Mouse (Mus musculus) lung, postnatal 0 days (tissue): Measurements from ENCODE around the gene Dpp9. TPM values are rescaled to one million over a fixed set of nuclear protein-coding genes. Genes with fewer than 3 reads are reported as not detected.

Experiments used
- ATAC-seq: fragments of 200-750 bp; cut with Nextera tagmentation; 2 replicates; pipeline ENCODE4 v1.8.0; 2017; ENCODE audit warnings: moderate library complexity
- DNase-seq: peaks from one replicate; pipeline ENCODE4 v3.0.0-alpha.2; 2016; ENCODE audit warnings: low spot score
- H3K27ac ChIP-seq: fragments of 300-500 bp; sonication (generic); 2 replicates; pipeline ENCODE4 v1.5.1; 2014; ENCODE audit warnings: antibody characterized with exemption, mild to moderate bottlenecking, low read length, mixed read lengths
- H3K27me3 ChIP-seq: fragments of 300-500 bp; sonication (generic); replicated peaks from 2 replicates; pipeline ENCODE4 v1.6.1; 2014; ENCODE audit warnings: low read length, mixed read lengths; ENCODE audit not compliant: insufficient read depth
- H3K36me3 ChIP-seq: fragments of 300-500 bp; sonication (generic); 2 replicates; pipeline ENCODE4 v1.6.1; 2014; ENCODE audit warnings: low read length, mixed read lengths; ENCODE audit not compliant: insufficient read depth
- H3K4me1 ChIP-seq: fragments of 300-500 bp; sonication (generic); 2 replicates; pipeline ENCODE4 v1.6.1; 2014; ENCODE audit warnings: antibody characterized with exemption, low read depth, low read length, mixed read lengths; ENCODE audit not compliant: insufficient read depth
- H3K4me2 ChIP-seq: fragments of 300-500 bp; sonication (generic); replicated peaks from 2 replicates; pipeline ENCODE4 v1.6.1; 2014; ENCODE audit warnings: low read depth, mild to moderate bottlenecking, low read length, moderate library complexity, mixed read lengths
- H3K4me3 ChIP-seq: fragments of 300-500 bp; sonication (generic); 2 replicates; pipeline ENCODE4 v1.5.1; 2014; ENCODE audit warnings: low read depth, low read length
- H3K9ac ChIP-seq: fragments of 300-500 bp; sonication (generic); replicated peaks from 2 replicates; pipeline ENCODE4 v1.6.1; 2014; ENCODE audit warnings: low read depth, mild to moderate bottlenecking
- H3K9me3 ChIP-seq: fragments of 300-500 bp; sonication (generic); 2 replicates; pipeline ENCODE4 v1.6.1; 2016; ENCODE audit warnings: low read length, mixed read lengths
- CTCF ChIP-seq: IDR thresholded peaks from 2 replicates; pipeline ENCODE4 v1.5.1; 2016; ENCODE audit warnings: antibody characterized with exemption, mild to moderate bottlenecking
- EP300 ChIP-seq: IDR thresholded peaks from 2 replicates; pipeline ENCODE4 v1.6.1; 2016; ENCODE audit warnings: antibody characterized with exemption, mild to moderate bottlenecking, control low read depth
- WGBS: fragments of 180-500 bp; shearing (Covaris S2); extraction: QIAGEN DNeasy Blood & Tissue Kit; methylation state at CpG from one replicate; pipeline ENCODE4 v1.1.7; 2014; 5-methylcytosine and 5-hydroxymethylcytosine counted together
- polyA plus RNA-seq: library from polyadenylated mRNA; unstranded; fragments of >200 nt; fragmentation: Nextera tagmentation; extraction: Ambion mirVana; gene quantifications from 2 replicates; pipeline ENCODE4 v1.2.1, GENCODE M21; 2015

Gene Dpp9
- polyA plus RNA-seq, 1 experiment from 2014 or later, result 25.7 TPM

DNA sequence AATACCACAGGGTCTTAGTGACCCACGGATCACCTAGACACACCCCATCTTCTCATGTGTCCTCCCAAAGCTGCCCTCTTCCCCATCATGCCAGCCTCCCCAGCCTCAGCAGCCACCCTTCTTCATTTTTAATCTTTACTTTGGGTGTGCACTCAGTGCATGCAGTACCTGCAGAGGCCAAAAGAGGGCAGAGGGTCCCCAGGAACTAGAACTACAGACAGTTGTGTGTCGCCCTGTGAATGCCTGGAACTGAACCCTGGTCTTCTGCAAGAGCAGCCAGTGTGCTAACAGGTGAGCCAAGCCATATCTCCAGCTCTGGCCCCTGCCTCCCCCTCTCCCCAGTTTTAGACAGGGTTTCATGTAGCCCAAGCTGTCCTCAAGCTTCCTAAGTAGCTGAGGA lies 21.8 kb downstream of the Dpp9 start:
- Histone ChIP-seq H3K9ac (no peak overlapping the region), H3K27me3 (no peaks in the 10 kb centered on the region), H3K27ac (no peak overlapping the region), H3K9me3 (no peaks in the 10 kb centered on the region), H3K4me1 (no peaks in the 10 kb centered on the region), H3K36me3 (peaks cover 41% of the 10 kb centered on the region), H3K4me3 (no peak overlapping the region), H3K4me2 (no peak overlapping the region)
- TF ChIP-seq CTCF (peak; percentile 72), EP300 (no peak)
- 65% methylated on average over 2 of the region's 2 CpGs for WGBS
- ATAC-seq (no peak), DNase-seq (no peak)

DNA sequence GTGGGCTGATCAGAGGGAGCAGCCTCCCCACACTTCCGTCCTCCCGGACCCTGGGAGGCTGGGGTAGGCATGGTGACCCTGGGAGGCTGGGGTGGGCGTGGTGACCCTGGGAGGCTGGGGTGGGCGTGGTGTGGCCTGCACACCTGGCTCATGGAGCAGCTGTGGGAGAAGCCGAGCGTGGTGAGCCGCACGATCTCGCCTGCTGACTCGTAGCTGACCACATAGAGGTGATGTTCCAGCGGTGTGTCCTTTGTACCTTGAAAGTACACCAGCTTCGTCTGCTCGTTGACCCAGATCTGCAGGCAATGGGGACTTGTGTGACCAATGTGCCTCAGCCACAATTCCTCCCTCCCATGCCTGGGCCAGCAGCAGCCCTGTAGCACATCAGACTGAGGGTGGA lies 23.9 kb downstream of the Dpp9 start:
- H3K9me3 ChIP-seq, result no peaks in the 10 kb centered on the region
- no peak overlapping the region for H3K27ac ChIP-seq
- ATAC-seq (no peak), DNase-seq (no peak)
- peaks cover 52% of the 10 kb centered on the region for H3K36me3 ChIP-seq
- no peaks in the 10 kb centered on the region for H3K4me1 ChIP-seq
- 82% methylated on average over 13 of the region's 13 CpGs for WGBS
- H3K9ac ChIP-seq, result no peak overlapping the region
- TF ChIP-seq EP300 (no peak), CTCF (no peak)
- no peaks in the 10 kb centered on the region for H3K27me3 ChIP-seq
- no peak overlapping the region for H3K4me3 ChIP-seq
- H3K4me2 ChIP-seq, result no peak overlapping the region

DNA sequence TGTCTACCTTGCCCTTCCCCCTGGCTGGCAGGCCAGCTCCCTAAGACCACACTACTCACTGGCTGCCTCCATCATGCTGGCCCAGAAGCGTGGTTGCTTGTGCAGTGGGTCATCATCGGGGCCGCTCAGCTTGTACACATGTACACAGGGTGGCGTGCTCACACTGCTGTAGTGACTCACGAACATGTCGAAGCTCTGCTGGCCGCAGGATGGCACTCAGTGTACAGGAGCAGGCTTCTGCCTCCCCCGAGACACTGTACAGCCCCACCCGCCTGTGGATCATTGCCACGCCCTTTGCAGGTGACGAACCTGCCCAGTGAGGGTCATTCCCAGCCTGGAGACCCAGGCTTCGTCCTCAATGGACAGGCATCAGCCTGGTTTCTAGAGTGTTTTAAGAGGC lies 24.3 kb downstream of the Dpp9 start:
- H3K4me2 ChIP-seq, result no peak overlapping the region
- peaks cover 56% of the 10 kb centered on the region for H3K36me3 ChIP-seq
- no peak overlapping the region for H3K4me3 ChIP-seq
- H3K27ac ChIP-seq, result no peak overlapping the region
- DNase-seq (no peak), ATAC-seq (no peak; the same call in 1 of the 2 replicates)
- 91% methylated on average over 12 of the region's 12 CpGs for WGBS
- H3K4me1 ChIP-seq, result no peaks in the 10 kb centered on the region
- no peak for TF ChIP-seq EP300
- TF ChIP-seq CTCF, result 0 out of 2 replicates have a peak, but pooled peaks have one; percentile 2
- H3K9me3 ChIP-seq, result no peaks in the 10 kb centered on the region
- H3K9ac ChIP-seq, result no peak overlapping the region
- no peaks in the 10 kb centered on the region for H3K27me3 ChIP-seq

DNA sequence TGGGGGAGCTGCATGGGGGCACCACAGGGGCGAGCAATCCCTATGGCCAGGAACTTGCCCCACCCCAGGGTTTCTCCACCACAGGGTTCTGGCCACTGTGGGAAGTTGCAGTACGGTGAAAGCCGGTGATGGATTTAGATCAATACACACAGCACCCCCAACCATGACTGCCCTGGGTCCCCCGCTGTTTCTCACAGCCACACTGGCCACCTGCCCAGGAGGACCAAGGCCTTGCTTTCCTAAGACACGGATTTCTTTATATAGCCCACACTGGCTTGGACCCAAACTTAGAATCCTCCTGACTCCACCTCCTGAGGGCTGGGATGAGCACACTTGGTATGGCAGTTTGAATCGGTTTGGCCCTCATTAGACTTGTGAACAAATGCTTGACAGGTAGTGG lies 27.4 kb downstream of the Dpp9 start:
- DNase-seq, result no peak

DNA sequence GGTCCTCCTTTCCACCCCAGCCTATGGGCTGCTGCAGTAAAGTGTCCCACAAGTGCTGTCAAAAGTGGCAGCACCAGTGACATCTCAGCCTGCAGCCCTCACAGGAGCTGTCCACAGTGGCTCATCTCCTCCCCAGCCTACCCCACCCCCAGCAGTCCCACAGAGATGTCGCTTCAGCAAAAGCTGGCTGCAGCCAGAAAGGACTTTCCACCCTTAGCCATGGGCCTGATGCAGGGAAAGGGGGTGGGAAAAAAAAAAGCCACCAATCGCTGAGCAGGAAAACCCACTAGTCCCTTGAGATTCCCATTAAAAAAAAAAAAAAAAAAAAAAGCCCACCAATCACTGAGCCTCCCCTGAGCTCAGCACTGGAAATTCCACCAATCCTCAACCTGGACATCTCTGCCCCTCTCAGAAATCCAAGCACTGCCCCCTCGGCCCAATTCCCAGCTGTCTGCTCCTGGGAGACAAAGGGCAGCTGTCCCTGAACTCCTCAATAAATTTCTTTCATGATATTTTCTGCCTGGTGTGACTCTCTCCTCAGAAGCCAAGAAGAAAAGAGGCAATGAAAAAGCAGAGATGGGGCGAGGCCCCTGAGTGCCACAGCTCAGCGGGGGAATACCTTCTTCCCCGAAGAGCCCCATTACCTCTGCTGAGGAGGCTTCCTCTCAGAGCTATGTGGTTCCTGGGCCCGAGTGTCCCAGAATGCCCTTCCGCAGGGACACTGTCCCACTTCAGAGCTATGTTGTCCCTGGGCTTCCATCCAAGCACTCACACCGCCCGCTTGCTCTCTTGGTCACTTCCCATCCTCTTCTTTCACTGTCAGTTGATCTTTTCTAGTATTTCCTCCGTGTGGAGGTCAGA lies 33.2 kb downstream of the Dpp9 start:
- Histone ChIP-seq H3K4me1 (peaks cover 5% of the 10 kb centered on the region; the same call in 1 of the 2 replicates), H3K4me2 (no peak overlapping the region), H3K9me3 (no peaks in the 10 kb centered on the region), H3K9ac (no peak overlapping the region), H3K36me3 (peaks cover 17% of the 10 kb centered on the region), H3K27ac (peak overlapping the region; percentile 52; the same call in 1 of the 2 replicates), H3K4me3 (no peak overlapping the region), H3K27me3 (no peaks in the 10 kb centered on the region)
- no peak for TF ChIP-seq CTCF
- no peak for TF ChIP-seq EP300
- ATAC-seq (peak; percentile 69), DNase-seq (peak; percentile 85)
- 41% methylated on average over 11 of the region's 11 CpGs for WGBS

More for the DNA sequence above, 27.4 kb downstream of the Dpp9 start:
- H3K4me1 ChIP-seq, result no peaks in the 10 kb centered on the region
- peaks cover 45% of the 10 kb centered on the region for H3K36me3 ChIP-seq
- TF ChIP-seq CTCF (no peak), EP300 (no peak)
- H3K4me3 ChIP-seq, result no peak overlapping the region
- H3K9me3 ChIP-seq, result no peaks in the 10 kb centered on the region
- no peak overlapping the region for H3K4me2 ChIP-seq
- WGBS, result 82% methylated on average over 6 of the region's 6 CpGs
- ATAC-seq, result no peak
- no peak overlapping the region for H3K27ac ChIP-seq
- H3K27me3 ChIP-seq, result no peaks in the 10 kb centered on the region
- H3K9ac ChIP-seq, result no peak overlapping the region

DNA sequence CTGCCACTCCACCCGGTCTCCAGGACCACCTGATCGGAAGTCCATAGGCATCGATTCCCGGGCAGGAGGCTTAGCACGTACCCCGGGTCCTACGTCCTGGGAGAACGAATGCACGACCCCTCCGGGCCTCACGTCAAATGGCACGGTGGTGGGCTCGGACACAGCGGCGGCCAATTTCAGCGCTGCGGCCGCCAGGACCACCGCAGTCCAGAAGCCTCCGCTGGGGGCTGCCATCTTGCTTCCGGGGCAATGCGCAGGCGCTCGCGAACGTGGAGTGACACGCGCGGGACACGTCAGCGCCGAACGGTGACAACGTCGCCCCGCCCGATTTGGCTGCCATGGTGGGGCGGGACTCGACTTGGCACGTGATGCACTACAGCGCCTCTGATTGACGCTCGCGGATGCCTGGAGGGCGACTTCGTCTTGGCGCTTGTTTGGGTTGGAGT lies 35.0 kb downstream of the Dpp9 start, which contains the start of gene Mydgf:
Gene Mydgf, minus strand, starts transcription at position 263 of the 446 bp plus-strand sequence.
- under 1% methylated on average over 45 of the region's 47 CpGs for WGBS
- ATAC-seq, result peak; percentile 93
- peaks cover 5% of the 10 kb centered on the region; the same call in 1 of the 2 replicates for H3K4me1 ChIP-seq
- peak; percentile 18 for TF ChIP-seq CTCF
- TF ChIP-seq EP300, result no peak
- peaks cover 10% of the 10 kb centered on the region for H3K36me3 ChIP-seq
- peak; percentile 97 for DNase-seq
- H3K9ac ChIP-seq, result peak within 1 kb of the TSS; percentile 78
- peak within 1 kb of the TSS; percentile 83 for H3K4me2 ChIP-seq
- H3K27me3 ChIP-seq, result no peaks in the 10 kb centered on the region
- H3K9me3 ChIP-seq, result no peaks in the 10 kb centered on the region
- peak within 1 kb of the TSS; percentile 71 for H3K27ac ChIP-seq
- peak within 1 kb of the TSS; percentile 87 for H3K4me3 ChIP-seq
